Mouse (Mus musculus): ENCODE results near the gene Hnrnpul1. TPM values are rescaled to one million over a fixed set of nuclear protein-coding genes. Genes with fewer than 3 reads are reported as not detected.

Hnrnpul1 gene
- polyA plus RNA-seq (2014; fragmentation: Illumina TruSeq; extraction: RNeasy Lipid Tissue Mini Kit (QIAGEN cat#74804); ENCODE audit: low read depth, low replicate concordance) = 94.4 TPM

GRCm38 (mm10) chr7:25754738-25755467 lies at the start of gene Hnrnpul1:
Gene Hnrnpul1, minus strand, starts transcription at chr7:25754757.

GRCm38 (mm10) chr7:25788220-25789128 lies 33.9 kb upstream of the Hnrnpul1 start, which contains the start of gene Axl:
Gene Axl, minus strand, starts transcription at chr7:25788705.

GRCm38 (mm10) chr7:25718788-25719417 lies 35.7 kb downstream of the Hnrnpul1 start, which contains the start of gene Ccdc97:
Gene Ccdc97, minus strand, starts transcription at chr7:25719088.

GRCm38 (mm10) chr7:25686680-25687531 lies 67.7 kb downstream of the Hnrnpul1 start, which contains the start of gene Tgfb1:
Gene Tgfb1, plus strand, starts transcription at chr7:25687002.

GRCm38 (mm10) chr7:25680514-25681258 lies 73.9 kb downstream of the Hnrnpul1 start, which contains the start of gene B9d2:
Gene B9d2, plus strand, starts transcription at chr7:25680780.

GRCm38 (mm10) chr7:25674719-25675300 lies 79.7 kb downstream of the Hnrnpul1 start, which contains the start of gene Tmem91:
Gene Tmem91, minus strand, starts transcription at chr7:25675166.

Other genes with a start within 250 kb of the Hnrnpul1 start
- 1.3 TPM for gene Ceacam2, start 214.9 kb downstream of the Hnrnpul1 start, polyA plus RNA-seq (2014; fragmentation: Illumina TruSeq; extraction: RNeasy Lipid Tissue Mini Kit (QIAGEN cat#74804); ENCODE audit: low read depth, low replicate concordance)
- 2.2 TPM for gene Erich4, start 138.9 kb downstream of the Hnrnpul1 start, polyA plus RNA-seq (2014; fragmentation: Illumina TruSeq; extraction: RNeasy Lipid Tissue Mini Kit (QIAGEN cat#74804); ENCODE audit: low read depth, low replicate concordance)
- gene Dmac2, start 135.3 kb downstream of the Hnrnpul1 start, polyA plus RNA-seq (2014; fragmentation: Illumina TruSeq; extraction: RNeasy Lipid Tissue Mini Kit (QIAGEN cat#74804); ENCODE audit: low read depth, low replicate concordance) = 31.3 TPM
- gene B3gnt8, start 128.1 kb downstream of the Hnrnpul1 start, polyA plus RNA-seq (2014; fragmentation: Illumina TruSeq; extraction: RNeasy Lipid Tissue Mini Kit (QIAGEN cat#74804); ENCODE audit: low read depth, low replicate concordance) = 6.2 TPM
- 101 TPM for gene Bckdha, start 95.8 kb downstream of the Hnrnpul1 start, polyA plus RNA-seq (2014; fragmentation: Illumina TruSeq; extraction: RNeasy Lipid Tissue Mini Kit (QIAGEN cat#74804); ENCODE audit: low read depth, low replicate concordance)
- gene Exosc5, start 95.6 kb downstream of the Hnrnpul1 start, polyA plus RNA-seq (2014; fragmentation: Illumina TruSeq; extraction: RNeasy Lipid Tissue Mini Kit (QIAGEN cat#74804); ENCODE audit: low read depth, low replicate concordance) = 43.5 TPM
- gene Tmem91, start 79.6 kb downstream of the Hnrnpul1 start, polyA plus RNA-seq (2014; fragmentation: Illumina TruSeq; extraction: RNeasy Lipid Tissue Mini Kit (QIAGEN cat#74804); ENCODE audit: low read depth, low replicate concordance) = 3.0 TPM
- gene B9d2, start 74.0 kb downstream of the Hnrnpul1 start, polyA plus RNA-seq (2014; fragmentation: Illumina TruSeq; extraction: RNeasy Lipid Tissue Mini Kit (QIAGEN cat#74804); ENCODE audit: low read depth, low replicate concordance) = 18.2 TPM
- gene Tgfb1, start 67.8 kb downstream of the Hnrnpul1 start, polyA plus RNA-seq (2014; fragmentation: Illumina TruSeq; extraction: RNeasy Lipid Tissue Mini Kit (QIAGEN cat#74804); ENCODE audit: low read depth, low replicate concordance) = 42.2 TPM
- 36.5 TPM for gene Ccdc97, start 35.7 kb downstream of the Hnrnpul1 start, polyA plus RNA-seq (2014; fragmentation: Illumina TruSeq; extraction: RNeasy Lipid Tissue Mini Kit (QIAGEN cat#74804); ENCODE audit: low read depth, low replicate concordance)
- gene Axl, start 33.9 kb upstream of the Hnrnpul1 start, polyA plus RNA-seq (2014; fragmentation: Illumina TruSeq; extraction: RNeasy Lipid Tissue Mini Kit (QIAGEN cat#74804); ENCODE audit: low read depth, low replicate concordance) = 59.2 TPM
- 4.4 TPM for gene Cyp2s1, start 62.2 kb upstream of the Hnrnpul1 start, polyA plus RNA-seq (2014; fragmentation: Illumina TruSeq; extraction: RNeasy Lipid Tissue Mini Kit (QIAGEN cat#74804); ENCODE audit: low read depth, low replicate concordance)
- gene Cyp2b10, start 142.9 kb upstream of the Hnrnpul1 start, polyA plus RNA-seq (2014; fragmentation: Illumina TruSeq; extraction: RNeasy Lipid Tissue Mini Kit (QIAGEN cat#74804); ENCODE audit: low read depth, low replicate concordance) = 0.62 TPM

Data from adipose tissue, adult 10 weeks (tissue).